Mouse (Mus musculus): ENCODE results near the gene Retnla. TPM values are rescaled to one million over a fixed set of nuclear protein-coding genes. Genes with fewer than 3 reads are reported as not detected.
A peak's percentile ranks its signal among the peaks of the same experiment; 100 is the strongest.
"Not testable (repeated sequence)": the region's sequence is repeated elsewhere in the genome, so short reads cannot be mapped to it uniquely, and the experiment has no call there.

Gene Retnla
- not detected for total RNA-seq (2021)

- intact Hi-C loops (cut with DNase I), result no loop called here
- DNase-seq, result no peak
Measured at GRCm38 (mm10) chr16:48842266-48842665, at the start of gene Retnla. Gene Retnla, plus strand, starts transcription at chr16:48842551.

- no peak for DNase-seq
- intact Hi-C loops (cut with DNase I), result no loop called here
Measured at GRCm38 (mm10) chr16:48798285-48798684, 44.1 kb upstream of the Retnla start.

GRCm38 (mm10) chr16:48799470-48799869 lies 42.9 kb upstream of the Retnla start:
- DNase-seq, result no peak
- intact Hi-C loops (cut with DNase I), result no loop called here

- no peak for DNase-seq
- intact Hi-C loops (cut with DNase I), result no loop called here
Measured at GRCm38 (mm10) chr16:48800906-48801305, 41.4 kb upstream of the Retnla start.

GRCm38 (mm10) chr16:48805412-48805811 lies 36.9 kb upstream of the Retnla start:
- no peak for DNase-seq
- intact Hi-C loops (cut with DNase I), result no loop called here

GRCm38 (mm10) chr16:48806521-48806920 lies 35.8 kb upstream of the Retnla start:
- intact Hi-C loops (cut with DNase I), result no loop called here
- DNase-seq, result no peak

GRCm38 (mm10) chr16:48809374-48809773 lies 33.0 kb upstream of the Retnla start:
- peak; percentile 3 for DNase-seq
- intact Hi-C loops (cut with DNase I), result no loop called here

GRCm38 (mm10) chr16:48811881-48812436 lies 30.4 kb upstream of the Retnla start:
- DNase-seq, result no peak
- intact Hi-C loops (cut with DNase I), result no loop called here

- DNase-seq, result no peak
- intact Hi-C loops (cut with DNase I), result no loop called here
Measured at GRCm38 (mm10) chr16:48816695-48817094, 25.7 kb upstream of the Retnla start, which contains the start of gene Retnlb. Gene Retnlb, plus strand, starts transcription at chr16:48816856.

GRCm38 (mm10) chr16:48818524-48818923 lies 23.8 kb upstream of the Retnla start:
- intact Hi-C loops (cut with DNase I), result no loop called here
- no peak for DNase-seq

GRCm38 (mm10) chr16:48826474-48826873 lies 15.9 kb upstream of the Retnla start:
- DNase-seq, result no peak
- intact Hi-C loops (cut with DNase I), result no loop called here

GRCm38 (mm10) chr16:48827625-48828024 lies 14.7 kb upstream of the Retnla start:
- DNase-seq, result no peak
- intact Hi-C loops (cut with DNase I), result no loop called here

- no peak for DNase-seq
- intact Hi-C loops (cut with DNase I), result no loop called here
Measured at GRCm38 (mm10) chr16:48829060-48829459, 13.3 kb upstream of the Retnla start.

- no peak for DNase-seq
- intact Hi-C loops (cut with DNase I), result no loop called here
Measured at GRCm38 (mm10) chr16:48832055-48832454, 10.3 kb upstream of the Retnla start.

GRCm38 (mm10) chr16:48833626-48834025 lies 8.7 kb upstream of the Retnla start:
- DNase-seq; intact Hi-C loops (cut with DNase I): not testable (repeated sequence)

GRCm38 (mm10) chr16:48843671-48844386 lies 1.5 kb downstream of the Retnla start:
- DNase-seq, result no peak
- intact Hi-C loops (cut with DNase I), result no loop called here

GRCm38 (mm10) chr16:48865004-48865403 lies 22.7 kb downstream of the Retnla start:
- DNase-seq, result not testable (repeated sequence)

GRCm38 (mm10) chr16:48867690-48868089 lies 25.3 kb downstream of the Retnla start:
- DNase-seq, result no peak
- intact Hi-C loops (cut with DNase I), result no loop called here

More at GRCm38 (mm10) chr16:48865004-48865403, 22.7 kb downstream of the Retnla start:
- intact Hi-C loops (cut with DNase I), result not testable (repeated sequence)

- intact Hi-C loops (cut with DNase I), result no loop called here
- DNase-seq, result no peak
Measured at GRCm38 (mm10) chr16:48868663-48869062, 26.3 kb downstream of the Retnla start.

- intact Hi-C loops (cut with DNase I), result no loop called here
Measured at GRCm38 (mm10) chr16:48869671-48870070, 27.3 kb downstream of the Retnla start.

GRCm38 (mm10) chr16:48871754-48872153 lies 29.4 kb downstream of the Retnla start:
- intact Hi-C loops (cut with DNase I), result no loop called here
- DNase-seq, result no peak

More at GRCm38 (mm10) chr16:48869671-48870070, 27.3 kb downstream of the Retnla start:
- DNase-seq, result no peak

- intact Hi-C loops (cut with DNase I), result no loop called here
- no peak for DNase-seq
Measured at GRCm38 (mm10) chr16:48872321-48872720, 30.0 kb downstream of the Retnla start, which contains the start of gene Retnlg. Gene Retnlg, plus strand, starts transcription at chr16:48872621.
